Mouse (Mus musculus): ENCODE data around the gene AC140267.1.

The AC140267.1 gene

GRCm38 (mm10) chr15:80235535-80235934 lies at the start of gene AC140267.1:
AC140267.1 (plus strand) TSS chr15:80235835.
- no peak for DNase-seq

GRCm38 (mm10) chr15:80188927-80189326 lies 46.7 kb upstream of the AC140267.1 start:
- no peak for DNase-seq

- DNase-seq = no peak
Measured at GRCm38 (mm10) chr15:80190075-80190474, 45.6 kb upstream of the AC140267.1 start.

- no peak for DNase-seq
Measured at GRCm38 (mm10) chr15:80191585-80192245, 43.9 kb upstream of the AC140267.1 start.

- DNase-seq = no peak
Measured at GRCm38 (mm10) chr15:80192246-80192585, 43.4 kb upstream of the AC140267.1 start.

GRCm38 (mm10) chr15:80192847-80193246 lies 42.8 kb upstream of the AC140267.1 start:
- DNase-seq = no peak

GRCm38 (mm10) chr15:80199556-80199955 lies 36.1 kb upstream of the AC140267.1 start:
- DNase-seq = no peak

GRCm38 (mm10) chr15:80202111-80202775 lies 33.4 kb upstream of the AC140267.1 start:
- no peak for DNase-seq

GRCm38 (mm10) chr15:80203406-80203805 lies 32.2 kb upstream of the AC140267.1 start:
- DNase-seq = peak in 1 of 2 experiments; percentile 20

GRCm38 (mm10) chr15:80206057-80206565 lies 29.5 kb upstream of the AC140267.1 start:
- no peak for DNase-seq

- DNase-seq = no peak
Measured at GRCm38 (mm10) chr15:80208446-80208845, 27.2 kb upstream of the AC140267.1 start.

- no peak for DNase-seq
Measured at GRCm38 (mm10) chr15:80213688-80214087, 21.9 kb upstream of the AC140267.1 start.

GRCm38 (mm10) chr15:80215716-80216479 lies 19.7 kb upstream of the AC140267.1 start:
- peak; percentile 13 to 45 for DNase-seq

GRCm38 (mm10) chr15:80216480-80216820 lies 19.2 kb upstream of the AC140267.1 start:
- no peak for DNase-seq

GRCm38 (mm10) chr15:80217476-80217875 lies 18.2 kb upstream of the AC140267.1 start:
- no peak for DNase-seq

GRCm38 (mm10) chr15:80219211-80219610 lies 16.4 kb upstream of the AC140267.1 start:
- DNase-seq = peak; percentile 7 to 21

- no peak for DNase-seq
Measured at GRCm38 (mm10) chr15:80219705-80220657, 15.7 kb upstream of the AC140267.1 start.

GRCm38 (mm10) chr15:80221031-80221430 lies 14.6 kb upstream of the AC140267.1 start:
- no peak for DNase-seq

- no peak for DNase-seq
Measured at GRCm38 (mm10) chr15:80223751-80224150, 11.9 kb upstream of the AC140267.1 start.

GRCm38 (mm10) chr15:80225208-80225607 lies 10.4 kb upstream of the AC140267.1 start:
- peak; percentile 42 to 73 for DNase-seq

GRCm38 (mm10) chr15:80225796-80226195 lies 9.8 kb upstream of the AC140267.1 start:
- DNase-seq = peak in 1 of 2 experiments; percentile 60

GRCm38 (mm10) chr15:80228071-80228800 lies 7.4 kb upstream of the AC140267.1 start:
- DNase-seq = no peak
